Mouse (Mus musculus): ENCODE results near the gene Ttc23. TPM values are rescaled to one million over a fixed set of nuclear protein-coding genes. Genes with fewer than 3 reads are reported as not detected.

Gene Ttc23
- total and polyA plus RNA-seq, 3 experiments, result 0.42 to 4.8 TPM; not detected in 1

GRCm38 (mm10) chr7:67718804-67719203 lies 71.6 kb downstream of the Ttc23 start:
- H3K4me3 ChIP-seq (ENCODE audit: control insufficient read depth in 1 of 2, insufficient read depth in 1 of 2, low read depth in 2 of 2, low read length in 2 of 2), result no peak overlapping the region
- no peaks in the 10 kb centered on the region for H3K4me1 ChIP-seq (ENCODE audit: control insufficient read depth in 1 of 2, insufficient read depth in 2 of 2, low read length in 2 of 2)
- no peaks in the 10 kb centered on the region for H3K9me3 ChIP-seq (replicated peaks; ENCODE audit: insufficient read depth, low read length)
- DNase-seq (ENCODE audit: low read depth, low spot score), result no peak
- H3K27me3 ChIP-seq (ENCODE audit: control insufficient read depth in 1 of 2, insufficient read depth in 2 of 2, low read length in 2 of 2), result no peaks in the 10 kb centered on the region
- no peak for TF ChIP-seq ETS1 (IDR thresholded peaks at IDR 0.05; ENCODE audit: low read depth, low read length)
- no peak for TF ChIP-seq MXI1 (IDR thresholded peaks at IDR 0.05; ENCODE audit: low read depth, low read length)
- no peak for TF ChIP-seq UBTF (IDR thresholded peaks at IDR 0.05; ENCODE audit: borderline replicate concordance, insufficient read depth, low read depth, low read length)
- TF ChIP-seq ELF1 (IDR thresholded peaks at IDR 0.05; ENCODE audit: low read depth, low read length), result no peak
- no peak for TF ChIP-seq JUND (IDR thresholded peaks at IDR 0.05; ENCODE audit: low read depth, low read length)
- TF ChIP-seq USF1 (IDR thresholded peaks at IDR 0.05; ENCODE audit: low read depth, low read length), result no peak
- H3K27ac ChIP-seq (ENCODE audit: control insufficient read depth, low read depth, low read length), result no peak overlapping the region
- H3K79me2 ChIP-seq (ENCODE audit: control insufficient read depth, insufficient read depth, low read length, poor library complexity), result no peaks in the 10 kb centered on the region
- H3K36me3 ChIP-seq (ENCODE audit: control insufficient read depth in 1 of 2, insufficient read depth in 2 of 2, low read length in 2 of 2), result no peaks in the 10 kb centered on the region
- H3K9ac ChIP-seq (ENCODE audit: control insufficient read depth, low read depth, low read length, poor library complexity, severe bottlenecking), result no peak overlapping the region

GRCm38 (mm10) chr7:67722163-67722562 lies 75.0 kb downstream of the Ttc23 start:
- H3K79me2 ChIP-seq (ENCODE audit: control insufficient read depth, insufficient read depth, low read length, poor library complexity), result no peaks in the 10 kb centered on the region
- no peak overlapping the region for H3K27ac ChIP-seq (ENCODE audit: control insufficient read depth, low read depth, low read length)
- no peaks in the 10 kb centered on the region for H3K4me1 ChIP-seq (ENCODE audit: control insufficient read depth in 1 of 2, insufficient read depth in 2 of 2, low read length in 2 of 2)
- DNase-seq (ENCODE audit: low read depth, low spot score), result no peak
- TF ChIP-seq JUND (IDR thresholded peaks at IDR 0.05; ENCODE audit: low read depth, low read length), result no peak
- TF ChIP-seq RCOR1 (IDR thresholded peaks at IDR 0.05; ENCODE audit: low read depth, low read length), result no peak
- no peak for TF ChIP-seq USF1 (IDR thresholded peaks at IDR 0.05; ENCODE audit: low read depth, low read length)
- no peak for TF ChIP-seq ZC3H11A (IDR thresholded peaks at IDR 0.05; ENCODE audit: low read depth, low read length)
- no peak for TF ChIP-seq SIN3A (IDR thresholded peaks at IDR 0.05; ENCODE audit: low read length)
- no peak for TF ChIP-seq MEF2A (IDR thresholded peaks at IDR 0.05; ENCODE audit: extremely low read depth, insufficient replicate concordance, low read depth, low read length, poor library complexity, severe bottlenecking)
- TF ChIP-seq TCF12 (IDR thresholded peaks at IDR 0.05; ENCODE audit: low read depth, low read length), result no peak
- no peak for TF ChIP-seq ZKSCAN1 (IDR thresholded peaks at IDR 0.05; ENCODE audit: low read depth, low read length)
- TF ChIP-seq ZMIZ1 (IDR thresholded peaks at IDR 0.05; ENCODE audit: low read depth, low read length), result no peak
- TF ChIP-seq HCFC1 (IDR thresholded peaks at IDR 0.05; ENCODE audit: low read depth, low read length), result no peak
- no peak for TF ChIP-seq UBTF (IDR thresholded peaks at IDR 0.05; ENCODE audit: borderline replicate concordance, insufficient read depth, low read depth, low read length)
- TF ChIP-seq CTCF (IDR thresholded peaks at IDR 0.05 in 2 of 3, conservative IDR thresholded peaks at IDR 0.05 in 1 of 3; ENCODE audit: control insufficient read depth in 1 of 3, insufficient read depth in 1 of 3, low read depth in 2 of 3, low read length in 3 of 3, poor library complexity in 1 of 3, severe bottlenecking in 1 of 3), result no peak
- no peak for TF ChIP-seq POLR2AphosphoS2 (IDR thresholded peaks at IDR 0.05; ENCODE audit: low read length)
- TF ChIP-seq GABPA (IDR thresholded peaks at IDR 0.05; ENCODE audit: low read depth, low read length), result no peak
- H3K27me3 ChIP-seq (ENCODE audit: control insufficient read depth in 1 of 2, insufficient read depth in 2 of 2, low read length in 2 of 2), result no peaks in the 10 kb centered on the region
- no peak overlapping the region for H3K9ac ChIP-seq (ENCODE audit: control insufficient read depth, low read depth, low read length, poor library complexity, severe bottlenecking)
- no peak overlapping the region for H3K4me3 ChIP-seq (ENCODE audit: control insufficient read depth in 1 of 2, insufficient read depth in 1 of 2, low read depth in 2 of 2, low read length in 2 of 2)
- H3K9me3 ChIP-seq (replicated peaks; ENCODE audit: insufficient read depth, low read length), result no peaks in the 10 kb centered on the region
- H3K36me3 ChIP-seq (ENCODE audit: control insufficient read depth in 1 of 2, insufficient read depth in 2 of 2, low read length in 2 of 2), result no peaks in the 10 kb centered on the region
